Comparison of ENCODE assay signal across 8 mouse cellular contexts in the genomic region with DNA sequence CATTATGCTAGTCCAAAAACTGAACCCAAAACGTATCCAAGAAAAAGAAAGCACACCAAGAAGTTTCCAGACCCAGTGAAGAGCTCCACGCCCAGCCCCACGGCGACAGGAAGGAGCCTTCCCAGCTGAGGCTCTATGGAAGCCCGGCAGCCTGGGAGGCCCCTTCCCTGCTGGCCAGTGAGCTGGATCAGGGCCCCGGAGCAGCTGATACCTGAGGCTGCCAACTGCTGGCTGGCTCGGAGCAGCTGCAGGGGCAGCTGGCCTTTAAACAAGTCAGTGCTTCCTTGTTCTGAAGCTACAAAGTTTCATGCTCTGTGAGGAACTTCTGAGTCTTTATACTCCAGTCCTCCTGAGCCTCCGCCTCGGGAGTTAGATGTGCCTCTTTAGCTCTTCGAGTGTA. TPM values are rescaled to one million over a fixed set of nuclear protein-coding genes. Genes with fewer than 3 reads are reported as not detected.
DNase-seq lines count a peak whose midpoint lies in the region; ATAC-seq and TF ChIP-seq lines count a peak whose summit lies in the region.

No protein-coding gene starts in this region.

- H3K4me3 ChIP-seq in forebrain, embryonic 16.5 days (replicated peaks; ENCODE audit: low read length), result no peak overlapping the region
- no peak overlapping the region for H3K4me3 ChIP-seq in forebrain, embryonic 15.5 days
- no peak overlapping the region for H3K4me3 ChIP-seq in hindbrain, embryonic 15.5 days
- H3K4me3 ChIP-seq in lung, postnatal 0 days (ENCODE audit: low read depth, low read length), result no peak overlapping the region

- H3K9ac ChIP-seq in forebrain, embryonic 16.5 days (replicated peaks; ENCODE audit: low read depth, low read length), result no peak overlapping the region
- no peak overlapping the region for H3K9ac ChIP-seq in forebrain, embryonic 15.5 days (replicated peaks)
- H3K9ac ChIP-seq in hindbrain, embryonic 15.5 days, result no peak overlapping the region
- no peak overlapping the region for H3K9ac ChIP-seq in lung, postnatal 0 days (replicated peaks; ENCODE audit: low read depth)

- peaks cover 32% of the 10 kb centered on the region for H3K4me1 ChIP-seq in forebrain, embryonic 16.5 days (replicated peaks; ENCODE audit: control insufficient read depth, insufficient read depth, low read length)
- H3K4me1 ChIP-seq in forebrain, embryonic 15.5 days, result peaks cover 50% of the 10 kb centered on the region
- H3K4me1 ChIP-seq in hindbrain, embryonic 15.5 days (replicated peaks), result peaks cover 27% of the 10 kb centered on the region
- no peaks in the 10 kb centered on the region; the same call in 1 of the 2 replicates for H3K4me1 ChIP-seq in lung, postnatal 0 days (ENCODE audit: insufficient read depth, low read depth, low read length)

- TF ChIP-seq EP300 in lung, postnatal 0 days (IDR thresholded peaks at IDR 0.05), result no peak

- no peak for TF ChIP-seq CTCF in lung, postnatal 0 days (IDR thresholded peaks at IDR 0.05)

- WGBS in forebrain, embryonic 16.5 days, result 61% methylated on average over 10 of the region's 10 CpGs
- 57% methylated on average over 10 of the region's 10 CpGs for WGBS in forebrain, embryonic 15.5 days
- WGBS in hindbrain, embryonic 15.5 days, result 51% methylated on average over 10 of the region's 10 CpGs
- WGBS in lung, postnatal 0 days, result 43% methylated on average over 10 of the region's 10 CpGs

- ATAC-seq in forebrain, embryonic 16.5 days, result 0 out of 2 replicates have a peak, but pooled peaks have one; percentile 34
- no peak for ATAC-seq in forebrain, embryonic 15.5 days (replicated peaks)
- ATAC-seq in hindbrain, embryonic 15.5 days (ENCODE audit: low FRiP score, low read depth), result 0 out of 2 replicates have a peak, but pooled peaks have one; percentile 50
- peak; percentile 35; the same call in 1 of the 2 replicates for ATAC-seq in lung, postnatal 0 days

- no peak overlapping the region for H3K27ac ChIP-seq in forebrain, embryonic 16.5 days (ENCODE audit: low read length)
- H3K27ac ChIP-seq in forebrain, embryonic 15.5 days (replicated peaks), result no peak overlapping the region
- peak overlapping the region; percentile 43; the same call in 1 of the 2 replicates for H3K27ac ChIP-seq in hindbrain, embryonic 15.5 days (replicated peaks)
- no peak overlapping the region for H3K27ac ChIP-seq in lung, postnatal 0 days (ENCODE audit: low read length)

- no peaks in the 10 kb centered on the region for H3K36me3 ChIP-seq in forebrain, embryonic 16.5 days (ENCODE audit: control insufficient read depth, insufficient read depth)
- H3K36me3 ChIP-seq in forebrain, embryonic 15.5 days, result peaks cover 22% of the 10 kb centered on the region
- peaks cover 17% of the 10 kb centered on the region for H3K36me3 ChIP-seq in hindbrain, embryonic 15.5 days
- no peaks in the 10 kb centered on the region for H3K36me3 ChIP-seq in lung, postnatal 0 days (ENCODE audit: insufficient read depth, low read length)

- no peak overlapping the region for H3K4me2 ChIP-seq in forebrain, embryonic 16.5 days (ENCODE audit: low read length)
- H3K4me2 ChIP-seq in forebrain, embryonic 15.5 days (replicated peaks), result no peak overlapping the region
- no peak overlapping the region for H3K4me2 ChIP-seq in hindbrain, embryonic 15.5 days
- H3K4me2 ChIP-seq in lung, postnatal 0 days (replicated peaks; ENCODE audit: low read depth, low read length), result no peak overlapping the region

- no peaks in the 10 kb centered on the region for H3K27me3 ChIP-seq in forebrain, embryonic 16.5 days (replicated peaks; ENCODE audit: control insufficient read depth, insufficient read depth, low read length)
- no peaks in the 10 kb centered on the region for H3K27me3 ChIP-seq in forebrain, embryonic 15.5 days
- no peaks in the 10 kb centered on the region for H3K27me3 ChIP-seq in hindbrain, embryonic 15.5 days
- H3K27me3 ChIP-seq in lung, postnatal 0 days (replicated peaks; ENCODE audit: insufficient read depth, low read length), result no peaks in the 10 kb centered on the region

- H3K9me3 ChIP-seq in forebrain, embryonic 16.5 days (ENCODE audit: control insufficient read depth, low read length), result no peaks in the 10 kb centered on the region
- H3K9me3 ChIP-seq in forebrain, embryonic 15.5 days, result no peaks in the 10 kb centered on the region
- no peaks in the 10 kb centered on the region for H3K9me3 ChIP-seq in hindbrain, embryonic 15.5 days
- no peaks in the 10 kb centered on the region for H3K9me3 ChIP-seq in lung, postnatal 0 days (ENCODE audit: low read length)

- DNase-seq in A20 (ENCODE audit: low read depth, low spot score), result peak; percentile 12
- peak; percentile 86 for DNase-seq in gastrocnemius, postnatal 10 days
- DNase-seq in lung, postnatal 0 days (ENCODE audit: low spot score), result peak; percentile 24
- peak; percentile 66 for DNase-seq in testis, postnatal 14 days (ENCODE audit: low spot score)
- DNase-seq in adrenal gland, adult 18-20 months (ENCODE audit: low spot score in 2 of 2), result no peak

RNA-seq across cellular contexts. Expression of gene Slc38a1, which starts 38.4 kb away (rescaled TPM):
- polyA plus RNA-seq in forebrain, embryonic 16.5 days (2015; fragmentation: Nextera tagmentation; extraction: Ambion mirVana), result 154 and 158 TPM in 2 replicates
- 145 and 147 TPM in 2 replicates for polyA plus RNA-seq in forebrain, embryonic 15.5 days (2015; fragmentation: Nextera tagmentation; extraction: Ambion mirVana)
- 1 to 10 TPM; 6.9 to 9.3 TPM for total RNA-seq in gastrocnemius, postnatal 10 days (2021)
- polyA plus RNA-seq in hindbrain, embryonic 15.5 days (2015; fragmentation: Nextera tagmentation; extraction: Ambion mirVana), result 134 and 138 TPM in 2 replicates
- polyA plus RNA-seq in lung, postnatal 0 days (2015; fragmentation: Nextera tagmentation; extraction: Ambion mirVana), result 13.5 and 14.5 TPM in 2 replicates
- 10 to 100 TPM; 23.6 to 28.5 TPM for total RNA-seq in adrenal gland, adult 18-20 months (2021)

Comparison
In these comparisons a context has a peak if more than half of its experiments do, and no peak if none do; other contexts are left out.
1. DNase-seq: peak in A20 (single experiment), gastrocnemius, postnatal 10 days (single experiment), lung, postnatal 0 days (single experiment) and testis, postnatal 14 days (single experiment); none in adrenal gland, adult 18-20 months (0 of 2).